Mouse (Mus musculus): ENCODE results near the gene Tmem132a.

Gene Tmem132a

DNA sequence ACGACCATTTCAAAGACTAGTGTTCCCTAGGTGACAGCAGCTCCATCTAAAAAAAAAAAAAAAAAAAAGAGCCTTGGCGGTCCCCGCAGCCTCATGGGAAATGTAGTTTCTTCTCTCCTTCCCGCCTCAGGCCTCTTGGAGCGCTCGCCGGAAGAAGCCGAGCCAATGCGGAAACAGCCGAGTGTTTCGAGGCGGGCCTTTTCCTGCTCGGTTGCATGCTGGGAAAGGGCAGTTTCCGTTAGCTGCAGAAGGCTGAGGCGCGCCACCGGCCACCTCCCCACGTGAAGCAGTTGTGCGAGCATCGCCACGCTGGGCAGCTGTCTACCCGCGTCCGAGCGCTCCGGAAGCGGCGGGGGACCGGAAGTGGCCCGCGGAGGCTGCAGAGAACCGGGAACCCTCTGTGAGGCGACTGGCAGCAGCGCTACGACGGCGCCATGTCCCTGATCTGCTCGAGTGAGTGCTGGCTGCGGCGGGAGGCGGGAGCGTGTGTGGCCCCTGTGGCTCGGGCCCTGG, 25.3 kb upstream of the Tmem132a start, which contains the start of gene Prpf19:
TSS of gene Prpf19 (plus strand) at position 216 of the 513 bp plus-strand sequence.
- TF ChIP-seq GATA4 (IDR thresholded peaks at IDR 0.05; ENCODE audit: insufficient replicate concordance, low read length) = peak; percentile 37; the same call in 1 of the 2 replicates

DNA sequence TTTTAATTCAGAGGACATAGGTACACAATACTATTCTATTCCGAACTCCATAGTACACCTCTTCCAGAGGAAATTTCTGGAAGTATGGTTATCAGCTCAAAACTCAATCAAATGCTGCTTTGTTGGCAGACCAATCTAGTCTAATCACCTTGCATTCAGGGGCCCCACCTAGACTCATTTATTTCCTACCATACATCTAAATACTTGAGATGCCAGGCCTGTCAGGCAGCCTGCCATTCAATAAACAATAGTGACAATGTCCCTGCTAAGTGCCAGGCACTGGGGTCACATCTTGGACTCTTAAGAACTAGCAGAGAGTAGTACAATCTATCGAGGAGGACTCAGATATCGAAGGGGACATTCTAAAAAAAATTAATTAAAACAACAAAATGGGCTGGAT, 22.5 kb upstream of the Tmem132a start:
- TF ChIP-seq GATA4 (IDR thresholded peaks at IDR 0.05; ENCODE audit: insufficient replicate concordance, low read length) = no peak

DNA sequence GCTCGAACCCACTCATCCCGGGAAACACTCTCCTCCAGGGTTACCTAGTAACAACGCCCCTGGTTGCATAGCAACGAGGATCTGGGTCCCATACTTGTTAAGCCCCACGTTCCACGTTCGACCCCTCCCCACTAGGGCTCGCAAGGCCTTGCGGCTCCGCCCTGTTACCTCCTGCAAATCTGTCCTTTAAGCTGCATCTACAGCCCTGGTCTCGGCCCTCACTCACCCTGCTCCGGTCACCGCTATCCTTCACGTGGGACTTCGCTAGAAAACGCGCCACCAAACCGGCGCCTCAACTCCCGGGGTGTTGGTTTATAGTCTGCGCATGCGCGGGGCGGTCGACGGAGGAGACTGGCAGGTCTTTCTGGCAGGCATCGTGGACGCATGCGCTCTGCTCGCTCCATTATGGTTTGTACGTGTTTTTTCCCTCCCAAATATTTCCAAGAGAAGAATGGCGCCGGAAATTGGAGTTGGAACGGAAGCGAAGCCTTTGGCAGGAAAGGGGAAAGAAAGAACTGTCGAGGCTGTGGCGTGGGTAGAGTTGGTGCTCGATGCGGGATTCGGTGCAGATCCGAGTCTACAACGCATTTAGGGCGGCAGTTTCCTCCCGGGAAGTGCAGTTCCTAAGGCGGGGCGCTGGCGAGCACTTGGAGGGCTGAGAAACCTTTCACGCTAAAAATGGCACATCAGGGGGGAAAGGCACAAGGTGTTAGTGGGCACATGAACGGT, 11.8 kb upstream of the Tmem132a start, which contains the start of gene Tmem109:
TSS of gene Tmem109 (minus strand) at position 576 of the 729 bp plus-strand sequence.
- no peak for TF ChIP-seq GATA4 (IDR thresholded peaks at IDR 0.05; ENCODE audit: insufficient replicate concordance, low read length)

DNA sequence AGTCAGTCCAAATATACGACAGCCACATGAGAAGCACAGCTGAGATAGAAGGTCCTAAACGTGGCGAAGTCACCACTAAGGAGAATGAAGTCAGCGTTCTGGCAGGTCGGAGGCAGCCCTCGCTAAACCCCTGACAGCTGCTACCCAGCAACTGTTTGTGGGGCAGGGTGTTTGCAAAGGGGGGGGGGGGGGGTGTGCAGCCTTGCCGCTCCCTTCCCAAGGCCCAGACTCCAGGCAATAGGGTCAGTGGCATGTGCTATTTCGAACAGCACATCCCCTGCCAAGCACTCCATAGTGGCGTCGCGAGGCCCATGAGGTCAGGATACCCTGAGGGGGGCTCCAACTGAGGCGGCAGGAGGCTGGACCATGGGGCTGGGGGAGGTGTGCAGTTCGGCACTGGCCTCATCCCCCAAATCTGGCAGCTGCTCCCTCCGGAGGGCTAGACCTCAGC, 11.3 kb upstream of the Tmem132a start:
- TF ChIP-seq GATA4 (IDR thresholded peaks at IDR 0.05; ENCODE audit: insufficient replicate concordance, low read length) = no peak

DNA sequence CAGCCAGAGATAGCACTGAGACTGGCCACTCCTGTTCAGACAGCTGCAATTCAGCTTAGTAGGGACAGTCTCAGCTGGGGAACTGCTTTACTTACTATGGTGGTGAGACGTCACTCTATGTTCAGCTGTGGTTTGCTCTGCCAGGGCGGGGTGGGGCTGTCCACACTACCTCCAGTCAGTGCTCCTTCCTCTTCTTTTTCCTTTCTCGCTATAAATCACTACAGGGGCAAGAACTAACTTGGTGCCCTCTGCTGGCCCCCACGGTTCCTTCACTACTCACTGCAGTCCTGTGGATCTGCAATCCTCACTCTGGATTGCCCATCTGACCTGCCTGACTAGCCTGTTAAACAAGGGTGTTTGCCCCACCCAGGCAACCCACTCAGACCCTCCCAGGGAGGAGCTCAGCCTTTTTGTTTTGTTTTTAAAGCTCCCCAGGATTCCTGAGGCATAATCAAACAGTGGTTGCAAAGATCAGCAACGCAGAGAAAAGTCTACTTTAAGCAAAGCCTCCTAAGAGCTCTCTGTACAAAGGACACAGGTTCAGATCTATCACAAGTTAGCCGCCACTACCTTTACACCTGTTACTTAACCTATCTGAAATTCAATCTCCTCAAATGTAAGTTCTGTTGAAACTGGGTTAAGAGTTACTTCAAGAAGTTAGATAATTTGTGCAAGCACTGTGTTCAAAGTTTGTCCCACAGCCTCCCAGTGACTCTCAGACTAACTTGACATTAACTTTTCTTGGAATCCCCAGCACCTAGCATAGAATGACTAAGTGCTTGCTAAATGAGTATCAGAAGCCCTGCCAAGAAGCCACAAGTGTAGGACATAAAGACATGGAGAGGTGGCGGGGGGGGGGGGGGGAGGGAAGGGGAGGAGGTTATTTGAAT, 10.6 kb upstream of the Tmem132a start:
- no peak for TF ChIP-seq GATA4 (IDR thresholded peaks at IDR 0.05; ENCODE audit: insufficient replicate concordance, low read length)

DNA sequence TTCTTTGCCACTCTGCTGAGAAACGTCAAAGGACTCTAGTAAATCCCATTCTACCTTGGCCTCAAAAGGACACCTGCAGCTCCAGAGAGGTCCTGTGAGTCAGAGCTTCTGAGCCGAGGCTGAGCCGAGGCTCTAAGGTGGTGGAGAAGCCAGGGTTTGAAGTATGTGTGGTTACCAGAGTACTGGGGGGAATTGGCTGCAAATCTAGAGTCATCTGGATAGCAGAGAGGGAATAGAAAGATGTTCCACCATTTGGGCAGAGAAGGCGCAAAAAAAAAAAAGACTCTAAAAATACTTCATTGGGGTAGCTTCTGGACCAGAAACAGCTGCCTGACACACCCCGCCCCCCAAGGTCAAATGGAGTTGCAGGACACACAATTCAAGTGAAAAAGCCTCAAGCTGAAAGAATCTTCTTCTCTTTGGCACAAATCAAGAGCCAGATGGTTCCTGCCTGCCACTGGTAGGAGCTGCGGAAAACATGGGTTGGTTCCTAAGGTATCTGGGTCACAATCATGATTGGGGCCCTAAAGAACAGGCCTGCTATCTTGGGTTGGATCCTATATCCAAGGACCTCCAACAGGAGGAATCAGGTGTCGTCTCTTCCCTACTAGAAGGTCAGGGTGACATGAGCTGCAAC, 8.6 kb upstream of the Tmem132a start:
- no peak for TF ChIP-seq GATA4 (IDR thresholded peaks at IDR 0.05; ENCODE audit: insufficient replicate concordance, low read length)

DNA sequence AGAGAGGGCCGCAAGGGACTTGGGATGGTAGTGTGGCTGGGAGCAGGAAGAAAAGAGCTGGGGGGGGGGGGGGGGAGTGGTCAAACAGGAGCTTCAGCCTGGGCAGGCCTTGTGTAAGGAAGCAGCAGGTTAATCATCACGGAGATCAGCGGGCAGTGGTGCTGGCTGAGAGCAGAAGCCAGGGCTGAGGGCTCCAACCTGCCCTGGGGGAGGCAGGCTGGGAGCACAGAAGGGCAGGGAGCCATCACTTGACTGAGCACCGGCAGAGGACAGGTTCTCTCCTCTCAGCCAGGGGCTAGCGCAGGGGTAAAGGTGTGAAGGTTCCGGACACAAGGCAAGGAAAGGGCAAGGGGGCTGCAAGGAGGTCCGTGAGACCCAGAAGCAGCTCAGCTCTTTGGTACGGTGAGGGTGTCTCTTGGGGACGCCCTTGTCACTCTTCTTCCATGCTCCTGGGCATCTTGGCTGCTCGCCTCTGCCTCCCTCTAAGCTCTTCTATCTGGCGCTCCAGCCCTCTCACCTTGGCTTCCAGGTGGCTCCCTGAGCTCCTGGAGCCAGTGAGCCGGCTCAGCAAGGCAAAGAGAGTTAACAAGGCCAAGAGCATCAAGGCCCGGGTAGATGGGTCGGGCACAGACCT, 1.7 kb upstream of the Tmem132a start:
- TF ChIP-seq GATA4 (IDR thresholded peaks at IDR 0.05; ENCODE audit: insufficient replicate concordance, low read length) = no peak

DNA sequence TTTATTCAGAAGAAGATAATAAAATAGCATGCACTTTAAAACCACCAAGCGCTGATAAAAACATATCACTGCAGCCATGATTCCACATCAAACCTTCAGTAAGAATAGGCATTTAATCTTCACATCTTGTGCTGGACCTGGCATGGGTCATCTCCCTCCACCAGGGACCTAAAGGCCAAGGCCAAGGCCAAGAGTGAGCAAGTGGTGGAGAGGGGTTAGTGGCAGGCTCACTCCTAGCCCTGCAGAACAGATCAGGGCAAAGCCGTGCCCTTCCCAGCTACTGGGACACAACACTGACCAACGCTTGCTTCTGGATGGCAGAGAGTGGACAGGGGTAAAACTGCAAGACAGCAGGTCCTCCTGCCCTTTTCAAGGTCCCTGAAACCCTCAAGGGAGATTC, 936 bp upstream of the Tmem132a start:
- TF ChIP-seq GATA4 (IDR thresholded peaks at IDR 0.05; ENCODE audit: insufficient replicate concordance, low read length) = no peak

DNA sequence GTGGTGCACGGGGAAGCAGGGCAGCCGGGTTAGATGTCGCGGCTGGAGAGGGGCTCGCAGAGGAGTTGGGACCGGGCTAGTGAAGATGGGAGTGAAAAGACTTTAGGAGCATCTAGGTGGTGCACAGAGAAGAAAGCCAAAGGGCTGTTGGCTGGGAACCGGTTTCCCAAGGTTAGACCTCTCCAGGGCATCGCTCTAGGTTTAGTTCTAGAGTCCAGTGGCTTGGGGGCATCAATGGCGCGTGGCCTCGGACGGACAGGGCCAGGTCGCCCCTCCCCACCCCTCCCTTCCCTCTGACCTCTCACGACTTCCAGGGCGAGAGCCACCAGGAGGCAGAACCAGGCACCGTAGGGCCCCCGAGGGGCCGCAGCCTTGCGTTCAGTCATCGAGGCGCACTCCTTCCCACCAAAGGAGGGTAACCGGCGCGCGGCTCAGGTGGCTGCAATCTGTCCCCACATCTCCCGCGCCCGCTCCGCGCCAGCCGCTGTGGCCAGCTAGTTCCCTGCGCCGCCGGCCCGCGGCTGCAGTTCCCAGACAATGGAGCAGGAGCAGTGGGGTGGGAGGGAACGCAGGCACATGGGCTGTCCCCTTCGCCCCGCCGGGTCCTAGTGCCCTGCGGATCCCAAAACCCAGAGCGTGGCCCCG, 377 bp downstream of the Tmem132a start:
- TF ChIP-seq GATA4 (IDR thresholded peaks at IDR 0.05; ENCODE audit: insufficient replicate concordance, low read length) = no peak

DNA sequence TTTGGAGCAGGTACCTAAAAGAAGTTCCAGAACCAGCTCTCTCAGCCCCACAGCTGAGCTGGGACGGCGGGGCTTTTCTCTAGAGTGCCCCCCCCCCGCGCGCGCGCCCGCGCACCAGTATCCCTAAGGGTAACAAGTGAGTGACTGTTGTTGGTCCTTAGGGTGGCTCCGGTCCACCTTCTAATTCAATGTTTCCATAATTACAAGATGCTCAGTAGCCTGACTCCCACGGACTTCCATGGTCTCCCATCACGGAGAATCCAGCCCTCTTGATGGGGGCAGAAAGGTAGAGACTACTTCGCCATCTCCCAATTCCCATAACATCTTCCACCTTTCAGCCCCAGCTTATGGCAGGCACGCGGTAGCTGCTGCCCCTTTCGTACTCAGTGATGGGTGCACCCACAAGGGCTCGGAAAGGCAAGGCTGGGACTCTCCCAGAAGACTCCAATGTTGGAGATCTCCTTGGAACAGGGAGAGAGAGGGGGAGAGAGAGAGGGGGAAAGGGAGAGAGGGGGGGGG, 1.1 kb downstream of the Tmem132a start:
- no peak for TF ChIP-seq GATA4 (IDR thresholded peaks at IDR 0.05; ENCODE audit: insufficient replicate concordance, low read length)

DNA sequence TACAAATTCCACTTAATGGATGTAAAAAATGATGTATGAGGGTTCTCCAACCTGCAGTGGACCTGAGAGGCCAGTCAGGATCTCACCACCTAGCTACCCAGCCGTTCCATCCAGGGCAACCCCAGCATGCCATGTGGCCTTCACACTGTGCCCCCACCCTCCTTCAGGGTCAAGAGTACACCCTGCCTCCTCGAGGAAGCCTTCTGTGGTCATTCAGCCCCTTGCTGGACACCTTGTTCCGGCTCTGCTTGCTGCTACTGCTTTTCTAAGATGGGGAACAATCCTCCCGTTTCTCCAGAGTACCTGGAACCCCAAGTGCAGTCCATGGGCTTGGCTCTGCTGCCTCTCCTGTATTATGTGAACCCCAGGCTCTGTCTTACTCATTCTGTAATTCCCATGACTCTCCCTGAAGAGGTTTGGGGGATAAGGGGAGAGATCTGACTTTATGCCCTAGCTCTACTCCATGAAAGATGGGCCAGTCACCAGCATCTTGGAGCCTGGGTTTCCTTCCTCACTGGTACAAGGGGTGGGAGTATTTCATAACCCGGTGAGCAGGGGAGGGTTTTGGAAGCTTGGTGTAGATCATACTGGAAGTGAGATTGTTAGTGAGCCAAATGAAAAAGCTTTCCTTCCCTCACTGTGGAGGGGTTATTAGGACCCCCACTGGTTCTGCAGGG, 1.7 kb downstream of the Tmem132a start:
- TF ChIP-seq GATA4 (IDR thresholded peaks at IDR 0.05; ENCODE audit: insufficient replicate concordance, low read length) = no peak

DNA sequence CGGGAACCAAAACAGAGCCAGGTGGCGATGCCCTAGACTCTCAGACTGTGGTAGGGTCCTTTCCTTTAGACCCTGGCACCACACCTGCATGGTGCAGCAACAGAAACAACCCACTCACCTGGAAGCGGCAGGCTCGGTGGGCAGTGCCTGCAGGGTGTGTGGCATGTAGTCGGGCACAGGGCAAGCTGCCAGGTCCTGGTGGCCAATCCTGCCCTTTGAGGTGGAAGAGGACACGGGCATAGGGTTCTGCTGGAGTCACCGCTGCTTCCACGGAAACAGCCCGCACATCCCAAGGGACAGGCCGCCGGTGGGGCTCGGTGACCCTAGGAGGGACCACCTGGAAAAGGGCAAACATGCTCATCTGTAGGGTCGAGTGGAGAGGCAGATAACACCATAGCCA, 3.4 kb downstream of the Tmem132a start:
- no peak for TF ChIP-seq GATA4 (IDR thresholded peaks at IDR 0.05; ENCODE audit: insufficient replicate concordance, low read length)

DNA sequence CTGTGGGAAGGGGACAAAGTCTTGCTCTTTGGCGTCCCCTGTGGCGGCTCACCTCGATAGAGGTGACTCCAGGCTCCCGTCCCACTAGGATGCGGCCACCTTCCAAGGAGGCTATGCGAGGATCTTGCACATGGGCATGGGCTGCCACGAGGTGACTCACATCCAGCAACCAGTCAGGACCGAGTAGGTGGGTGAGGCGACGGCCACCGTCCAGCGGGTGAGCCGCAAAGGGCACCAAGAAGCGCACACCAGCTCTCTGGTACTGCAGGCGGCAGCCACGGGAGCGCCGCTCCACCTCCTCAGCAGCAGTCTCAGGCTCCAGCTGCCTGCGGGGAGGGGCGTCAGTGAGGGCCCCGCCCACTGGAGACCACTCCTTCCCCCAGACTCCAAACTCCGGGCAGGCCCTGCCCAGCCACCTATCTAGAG, 9.7 kb downstream of the Tmem132a start:
- TF ChIP-seq GATA4 (IDR thresholded peaks at IDR 0.05; ENCODE audit: insufficient replicate concordance, low read length) = no peak
